Mouse (Mus musculus): Measurements from ENCODE around the gene Ripor2. TPM values are rescaled to one million over a fixed set of nuclear protein-coding genes. Genes with fewer than 3 reads are reported as not detected.

Ripor2 gene
- polyA plus RNA-seq, 1 experiment from 2014 or later, result 9.2 TPM

GRCm38 (mm10) chr13:24561391-24561790 is 20.6 kb upstream of the Ripor2 start:
- no peak overlapping the region for H3K27ac ChIP-seq (ENCODE audit: low read depth, low read length)
- no peaks in the 10 kb centered on the region for H3K9me3 ChIP-seq (ENCODE audit: control insufficient read depth, low read length)
- H3K36me3 ChIP-seq (ENCODE audit: control insufficient read depth, insufficient read depth, low read length), result no peaks in the 10 kb centered on the region
- H3K9ac ChIP-seq (ENCODE audit: low read length), result no peak overlapping the region
- H3K4me2 ChIP-seq, result no peak overlapping the region
- 89% methylated on average over 5 of the region's 5 CpGs for whole genome bisulfite sequencing
- DNase-seq (ENCODE audit: low spot score, missing footprints) (peak; percentile 67), ATAC-seq (ENCODE audit: low FRiP score) (no peak)
- no peak overlapping the region for H3K4me3 ChIP-seq (ENCODE audit: low read depth, low read length)
- no peaks in the 10 kb centered on the region for H3K27me3 ChIP-seq (ENCODE audit: control insufficient read depth, insufficient read depth, low read length)
- H3K4me1 ChIP-seq (ENCODE audit: control insufficient read depth, insufficient read depth, low read length), result peaks cover 10% of the 10 kb centered on the region

DNA sequence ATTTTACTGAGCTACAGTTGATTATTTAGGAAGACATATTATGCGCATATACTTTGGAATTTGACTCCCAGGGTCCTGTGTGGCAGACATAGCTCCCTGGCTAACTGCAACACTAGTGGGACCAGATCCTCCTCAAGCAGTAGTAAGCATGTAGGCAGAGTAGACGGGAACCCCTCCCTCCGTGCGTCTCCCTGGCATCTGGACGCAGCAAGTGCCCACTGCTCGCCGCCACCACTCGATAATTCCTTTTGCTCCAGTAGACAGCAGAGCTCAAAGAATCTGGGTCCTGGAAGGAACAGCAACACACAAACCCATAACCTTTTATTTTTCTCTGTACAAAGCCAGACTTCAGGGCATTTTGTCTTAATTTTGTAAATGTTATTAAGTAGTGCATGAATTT is 17.3 kb upstream of the Ripor2 start:
- Histone ChIP-seq H3K9me3 (ENCODE audit: control insufficient read depth, low read length) (no peaks in the 10 kb centered on the region), H3K27ac (ENCODE audit: low read depth, low read length) (no peak overlapping the region), H3K4me3 (ENCODE audit: low read depth, low read length) (no peak overlapping the region), H3K36me3 (ENCODE audit: control insufficient read depth, insufficient read depth, low read length) (no peaks in the 10 kb centered on the region), H3K4me1 (ENCODE audit: control insufficient read depth, insufficient read depth, low read length) (peaks cover 10% of the 10 kb centered on the region), H3K27me3 (ENCODE audit: control insufficient read depth, insufficient read depth, low read length) (no peaks in the 10 kb centered on the region), H3K4me2 (no peak overlapping the region), H3K9ac (ENCODE audit: low read length) (no peak overlapping the region)
- 75% methylated on average over 8 of the region's 8 CpGs for WGBS
- DNase-seq (ENCODE audit: low spot score, missing footprints) (peak; percentile 83), ATAC-seq (ENCODE audit: low FRiP score) (no peak)

DNA sequence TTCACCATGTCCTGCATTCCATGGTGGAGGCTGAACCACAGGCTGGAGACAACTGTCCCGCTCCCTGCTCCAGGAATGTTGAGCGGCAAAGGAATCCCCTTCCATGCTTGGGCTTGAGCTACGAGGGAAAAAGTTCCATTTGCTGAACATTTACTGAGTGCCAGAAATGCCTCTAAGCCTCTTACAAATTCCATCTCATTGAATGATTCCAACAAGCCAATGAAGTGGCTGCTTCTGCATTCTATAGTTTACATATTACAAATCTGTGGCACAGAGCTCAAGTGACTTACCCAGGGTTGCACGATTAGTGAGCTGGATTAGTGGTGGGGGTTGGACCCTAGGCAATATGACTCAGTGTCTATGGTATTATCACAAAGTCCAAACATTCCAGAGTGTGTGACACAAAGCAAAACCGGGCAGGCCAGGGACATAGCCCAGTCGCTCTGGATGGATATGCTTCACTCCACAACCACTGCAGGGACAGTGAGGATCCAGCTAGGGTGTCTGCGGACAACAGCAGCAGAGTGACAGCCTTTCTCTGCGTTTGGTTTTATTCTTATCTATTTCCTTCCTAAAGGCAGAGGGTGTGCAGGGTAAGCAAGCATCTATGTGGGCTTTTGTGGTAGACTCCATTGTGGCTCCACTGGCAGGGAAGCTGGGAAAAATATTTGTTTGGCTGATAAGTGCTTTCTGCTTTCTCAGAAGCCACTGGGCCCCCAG is 16.6 kb upstream of the Ripor2 start:
- 36% methylated on average over 8 of the region's 8 CpGs for WGBS
- Histone ChIP-seq H3K9ac (ENCODE audit: low read length) (no peak overlapping the region), H3K27ac (ENCODE audit: low read depth, low read length) (peak overlapping the region; percentile 69), H3K4me3 (ENCODE audit: low read depth, low read length) (no peak overlapping the region), H3K4me2 (no peak overlapping the region), H3K27me3 (ENCODE audit: control insufficient read depth, insufficient read depth, low read length) (no peaks in the 10 kb centered on the region), H3K36me3 (ENCODE audit: control insufficient read depth, insufficient read depth, low read length) (no peaks in the 10 kb centered on the region), H3K4me1 (ENCODE audit: control insufficient read depth, insufficient read depth, low read length) (peaks cover 10% of the 10 kb centered on the region), H3K9me3 (ENCODE audit: control insufficient read depth, low read length) (no peaks in the 10 kb centered on the region)
- DNase-seq (ENCODE audit: low spot score, missing footprints), result peak; percentile 87
- ATAC-seq (ENCODE audit: low FRiP score), result peak; percentile 82

- peak; percentile 68 for ATAC-seq (ENCODE audit: low FRiP score)
- H3K4me2 ChIP-seq, result no peak overlapping the region
- 13% methylated on average over 3 of the region's 3 CpGs for WGBS
- H3K27me3 ChIP-seq (ENCODE audit: control insufficient read depth, insufficient read depth, low read length), result no peaks in the 10 kb centered on the region
- peaks cover 10% of the 10 kb centered on the region for H3K4me1 ChIP-seq (ENCODE audit: control insufficient read depth, insufficient read depth, low read length)
- H3K9me3 ChIP-seq (ENCODE audit: control insufficient read depth, low read length), result no peaks in the 10 kb centered on the region
- no peaks in the 10 kb centered on the region for H3K36me3 ChIP-seq (ENCODE audit: control insufficient read depth, insufficient read depth, low read length)
- H3K9ac ChIP-seq (ENCODE audit: low read length), result no peak overlapping the region
- peak; percentile 82 for DNase-seq (ENCODE audit: low spot score, missing footprints)
- H3K27ac ChIP-seq (ENCODE audit: low read depth, low read length), result no peak overlapping the region; the same call in 1 of the 2 replicates
- no peak overlapping the region for H3K4me3 ChIP-seq (ENCODE audit: low read depth, low read length)
Observed at GRCm38 (mm10) chr13:24565950-24566320, 16.1 kb upstream of the Ripor2 start.

DNA sequence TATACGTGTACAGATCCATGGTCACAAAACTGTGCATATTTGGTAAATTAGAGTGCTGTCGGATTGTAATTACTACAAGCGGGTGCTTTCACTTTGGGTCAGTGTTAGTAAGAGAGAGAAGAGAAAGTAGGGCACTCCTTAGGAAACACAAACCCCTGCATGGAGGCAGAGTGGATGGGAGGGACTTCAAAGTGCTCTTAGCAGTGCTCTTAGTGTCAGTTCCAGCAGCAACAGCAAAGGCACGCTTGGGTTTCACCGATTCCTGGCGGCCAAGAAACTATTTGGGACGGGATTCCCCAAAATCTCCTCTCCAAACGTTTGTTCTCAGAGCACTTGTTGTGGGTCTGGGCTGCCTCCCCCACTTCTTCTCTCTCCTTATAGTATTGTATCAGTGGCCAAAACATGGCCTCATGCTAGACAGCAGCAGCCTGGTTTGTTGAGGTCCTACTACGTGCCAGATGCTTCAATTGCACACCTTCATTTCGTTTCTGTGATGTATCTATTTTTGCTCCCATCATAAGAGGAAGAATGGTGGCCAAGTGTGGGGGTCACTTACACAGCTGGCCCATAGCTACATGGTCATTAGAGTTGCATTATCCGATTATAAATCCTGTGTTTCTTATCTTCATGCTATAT is 14.7 kb upstream of the Ripor2 start:
- H3K36me3 ChIP-seq (ENCODE audit: control insufficient read depth, insufficient read depth, low read length), result no peaks in the 10 kb centered on the region
- no peak overlapping the region for H3K4me2 ChIP-seq
- DNase-seq (ENCODE audit: low spot score, missing footprints), result peak; percentile 39
- no peak overlapping the region for H3K4me3 ChIP-seq (ENCODE audit: low read depth, low read length)
- 86% methylated on average over 11 of the region's 11 CpGs for WGBS
- no peak overlapping the region for H3K27ac ChIP-seq (ENCODE audit: low read depth, low read length)
- no peaks in the 10 kb centered on the region for H3K27me3 ChIP-seq (ENCODE audit: control insufficient read depth, insufficient read depth, low read length)
- no peak for ATAC-seq (ENCODE audit: low FRiP score)
- no peak overlapping the region for H3K9ac ChIP-seq (ENCODE audit: low read length)
- peaks cover 10% of the 10 kb centered on the region for H3K4me1 ChIP-seq (ENCODE audit: control insufficient read depth, insufficient read depth, low read length)
- no peaks in the 10 kb centered on the region for H3K9me3 ChIP-seq (ENCODE audit: control insufficient read depth, low read length)

- no peaks in the 10 kb centered on the region for H3K27me3 ChIP-seq (ENCODE audit: control insufficient read depth, insufficient read depth, low read length)
- 87% methylated on average over 4 of the region's 4 CpGs for WGBS
- no peaks in the 10 kb centered on the region for H3K36me3 ChIP-seq (ENCODE audit: control insufficient read depth, insufficient read depth, low read length)
- H3K9me3 ChIP-seq (ENCODE audit: control insufficient read depth, low read length), result no peaks in the 10 kb centered on the region
- no peak for ATAC-seq (ENCODE audit: low FRiP score)
- H3K9ac ChIP-seq (ENCODE audit: low read length), result no peak overlapping the region
- H3K27ac ChIP-seq (ENCODE audit: low read depth, low read length), result no peak overlapping the region
- no peak overlapping the region for H3K4me3 ChIP-seq (ENCODE audit: low read depth, low read length)
- H3K4me1 ChIP-seq (ENCODE audit: control insufficient read depth, insufficient read depth, low read length), result peaks cover 10% of the 10 kb centered on the region
- peak; percentile 23 for DNase-seq (ENCODE audit: low spot score, missing footprints)
- H3K4me2 ChIP-seq, result no peak overlapping the region
Observed at GRCm38 (mm10) chr13:24569066-24569465, 12.9 kb upstream of the Ripor2 start.

- no peaks in the 10 kb centered on the region for H3K9me3 ChIP-seq (ENCODE audit: control insufficient read depth, low read length)
- no peak overlapping the region for H3K4me3 ChIP-seq (ENCODE audit: low read depth, low read length)
- WGBS, result 55% methylated on average over 2 of the region's 2 CpGs
- no peak overlapping the region for H3K9ac ChIP-seq (ENCODE audit: low read length)
- peaks cover 3% of the 10 kb centered on the region for H3K4me1 ChIP-seq (ENCODE audit: control insufficient read depth, insufficient read depth, low read length)
- no peak overlapping the region for H3K4me2 ChIP-seq
- no peaks in the 10 kb centered on the region for H3K36me3 ChIP-seq (ENCODE audit: control insufficient read depth, insufficient read depth, low read length)
- no peaks in the 10 kb centered on the region for H3K27me3 ChIP-seq (ENCODE audit: control insufficient read depth, insufficient read depth, low read length)
- ATAC-seq (ENCODE audit: low FRiP score), result no peak
- no peak for DNase-seq (ENCODE audit: low spot score, missing footprints)
- no peak overlapping the region for H3K27ac ChIP-seq (ENCODE audit: low read depth, low read length)
Observed at GRCm38 (mm10) chr13:24570716-24571115, 11.3 kb upstream of the Ripor2 start.

DNA sequence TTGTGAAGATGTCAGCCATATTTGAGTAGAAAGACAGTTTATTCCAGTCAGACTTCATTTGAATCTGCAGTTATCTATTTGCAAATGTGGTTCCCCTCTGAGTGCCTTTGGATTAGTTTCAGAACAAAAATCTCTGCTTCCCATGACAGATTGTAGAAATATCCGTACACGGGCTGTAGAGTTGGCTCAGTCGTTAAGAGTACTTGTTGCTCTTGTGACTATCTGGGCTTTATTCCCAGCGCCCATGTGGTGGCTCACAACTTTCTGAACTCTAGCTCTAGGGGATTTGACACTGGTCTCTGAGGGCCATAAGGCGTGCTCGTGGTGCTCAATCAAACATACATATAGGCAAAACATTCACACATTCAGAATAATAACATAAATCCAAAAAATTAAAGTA is 10.1 kb upstream of the Ripor2 start:
- H3K4me2 ChIP-seq, result no peak overlapping the region
- no peaks in the 10 kb centered on the region for H3K36me3 ChIP-seq (ENCODE audit: control insufficient read depth, insufficient read depth, low read length)
- no peak overlapping the region for H3K27ac ChIP-seq (ENCODE audit: low read depth, low read length)

GRCm38 (mm10) chr13:24575126-24575525 is 6.9 kb upstream of the Ripor2 start:
- Histone ChIP-seq H3K36me3 (ENCODE audit: control insufficient read depth, insufficient read depth, low read length) (no peaks in the 10 kb centered on the region), H3K9ac (ENCODE audit: low read length) (no peak overlapping the region), H3K27ac (ENCODE audit: low read depth, low read length) (no peak overlapping the region), H3K27me3 (ENCODE audit: control insufficient read depth, insufficient read depth, low read length) (no peaks in the 10 kb centered on the region), H3K4me3 (ENCODE audit: low read depth, low read length) (no peak overlapping the region), H3K4me2 (no peak overlapping the region), H3K4me1 (ENCODE audit: control insufficient read depth, insufficient read depth, low read length) (peaks cover 7% of the 10 kb centered on the region; the same call in 1 of the 2 replicates), H3K9me3 (ENCODE audit: control insufficient read depth, low read length) (no peaks in the 10 kb centered on the region)
- ATAC-seq (ENCODE audit: low FRiP score), result no peak
- WGBS, result 91% methylated on average over 3 of the region's 3 CpGs
- DNase-seq (ENCODE audit: low spot score, missing footprints), result no peak

More for the DNA sequence above, 10.1 kb upstream of the Ripor2 start:
- Histone ChIP-seq H3K9ac (ENCODE audit: low read length) (no peak overlapping the region), H3K4me1 (ENCODE audit: control insufficient read depth, insufficient read depth, low read length) (peaks cover 7% of the 10 kb centered on the region; the same call in 1 of the 2 replicates), H3K9me3 (ENCODE audit: control insufficient read depth, low read length) (no peaks in the 10 kb centered on the region), H3K27me3 (ENCODE audit: control insufficient read depth, insufficient read depth, low read length) (no peaks in the 10 kb centered on the region), H3K4me3 (ENCODE audit: low read depth, low read length) (no peak overlapping the region)
- ATAC-seq (ENCODE audit: low FRiP score), result no peak
- 90% methylated on average over 6 of the region's 6 CpGs for WGBS
- DNase-seq (ENCODE audit: low spot score, missing footprints), result no peak
